In the genomic region with DNA sequence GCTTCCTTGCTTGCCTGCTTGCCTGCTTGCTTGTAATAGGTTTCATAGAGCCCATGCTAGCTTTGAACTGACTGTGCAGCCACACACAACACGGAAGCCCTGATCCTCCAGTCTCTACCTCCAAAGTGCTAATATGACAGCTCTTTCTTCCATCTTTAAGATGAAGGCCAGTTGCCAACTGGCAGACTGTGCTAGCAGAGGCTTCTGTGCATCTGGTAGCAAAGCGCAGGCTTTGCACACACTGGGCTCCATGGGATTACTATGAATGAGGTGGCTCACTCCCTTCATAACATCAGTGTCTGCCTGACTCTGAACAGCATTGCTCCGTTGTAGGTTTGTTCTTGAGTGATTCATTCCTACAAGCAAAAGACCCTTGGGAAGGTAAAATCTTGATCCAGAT, we compare ENCODE assay signal across 16 mouse cellular contexts.
DNase-seq lines count a peak whose midpoint lies in the region; ATAC-seq and TF ChIP-seq lines count a peak whose summit lies in the region.
"Had no signal": no experiment of that assay in that cellular context is flagged by ENCODE, and none has a peak within 500 bp of the region (broad histone marks: within the 10 kb centered on the region; RNA-seq: fewer than 3 reads in every experiment).

No protein-coding gene starts in this region.

- H3K27me3 ChIP-seq in forebrain, embryonic 15.5 days, result no peaks in the 10 kb centered on the region
- H3K27me3 ChIP-seq in forebrain, embryonic 10.5 days (ENCODE audit: poor library complexity, severe bottlenecking), result no peaks in the 10 kb centered on the region
- H3K27me3 ChIP-seq in midbrain, postnatal 0 days (ENCODE audit: insufficient read depth, low read length), result no peaks in the 10 kb centered on the region
- H3K27me3 ChIP-seq in midbrain, embryonic 15.5 days (replicated peaks), result no peaks in the 10 kb centered on the region
- no peaks in the 10 kb centered on the region for H3K27me3 ChIP-seq in forebrain, postnatal 0 days (ENCODE audit: insufficient read depth, low read length)
- H3K27me3 ChIP-seq in stomach, embryonic 16.5 days (ENCODE audit: control insufficient read depth, insufficient read depth, low read length), result no peaks in the 10 kb centered on the region; the same call in 1 of the 2 replicates
- H3K27me3 ChIP-seq: liver, embryonic 13.5 days; midbrain, embryonic 12.5 days had no signal

- WGBS in forebrain, embryonic 15.5 days, result 55% methylated on average over 3 of the region's 3 CpGs
- WGBS in forebrain, embryonic 10.5 days, result 89% methylated on average over 3 of the region's 3 CpGs
- WGBS in midbrain, postnatal 0 days, result 80% methylated on average over 3 of the region's 3 CpGs
- WGBS in midbrain, embryonic 15.5 days, result 71% methylated on average over 3 of the region's 3 CpGs
- WGBS in forebrain, postnatal 0 days, result 64% methylated on average over 3 of the region's 3 CpGs
- WGBS in stomach, embryonic 16.5 days, result 59% methylated on average over 3 of the region's 3 CpGs

- no peaks in the 10 kb centered on the region for H3K36me3 ChIP-seq in forebrain, embryonic 15.5 days
- no peaks in the 10 kb centered on the region for H3K36me3 ChIP-seq in forebrain, embryonic 10.5 days (replicated peaks)
- H3K36me3 ChIP-seq in midbrain, postnatal 0 days (ENCODE audit: insufficient read depth, low read length), result no peaks in the 10 kb centered on the region
- no peaks in the 10 kb centered on the region for H3K36me3 ChIP-seq in midbrain, embryonic 15.5 days (replicated peaks)
- H3K36me3 ChIP-seq in forebrain, postnatal 0 days (ENCODE audit: insufficient read depth), result no peaks in the 10 kb centered on the region
- no peaks in the 10 kb centered on the region for H3K36me3 ChIP-seq in stomach, embryonic 16.5 days (ENCODE audit: control insufficient read depth, insufficient read depth, low read length)
- H3K36me3 ChIP-seq: liver, embryonic 13.5 days; midbrain, embryonic 12.5 days had no signal

- no peak overlapping the region for H3K4me2 ChIP-seq in forebrain, embryonic 15.5 days (replicated peaks)
- no peak overlapping the region for H3K4me2 ChIP-seq in midbrain, postnatal 0 days (ENCODE audit: low read depth, low read length, poor library complexity, severe bottlenecking)
- H3K4me2 ChIP-seq in midbrain, embryonic 15.5 days, result no peak overlapping the region
- H3K4me2 ChIP-seq in forebrain, postnatal 0 days (ENCODE audit: low read depth), result no peak overlapping the region
- H3K4me2 ChIP-seq in stomach, embryonic 16.5 days (ENCODE audit: low read depth, low read length), result no peak overlapping the region
- H3K4me2 ChIP-seq: liver, embryonic 13.5 days; midbrain, embryonic 12.5 days had no signal

- H3K9ac ChIP-seq in forebrain, embryonic 15.5 days (replicated peaks), result no peak overlapping the region
- H3K9ac ChIP-seq in midbrain, postnatal 0 days (replicated peaks; ENCODE audit: low read length, poor library complexity, severe bottlenecking), result no peak overlapping the region
- no peak overlapping the region for H3K9ac ChIP-seq in midbrain, embryonic 15.5 days
- no peak overlapping the region for H3K9ac ChIP-seq in forebrain, postnatal 0 days
- no peak overlapping the region for H3K9ac ChIP-seq in stomach, embryonic 16.5 days (ENCODE audit: low read length)
- H3K9ac ChIP-seq: liver, embryonic 13.5 days; midbrain, embryonic 12.5 days had no signal

- TF ChIP-seq CTCF in midbrain, postnatal 0 days (IDR thresholded peaks at IDR 0.05), result no peak
- TF ChIP-seq CTCF in forebrain, postnatal 0 days (IDR thresholded peaks at IDR 0.05; ENCODE audit: low read depth), result no peak

- no peak overlapping the region for H3K4me3 ChIP-seq in forebrain, embryonic 15.5 days
- H3K4me3 ChIP-seq in forebrain, embryonic 10.5 days, result no peak overlapping the region
- H3K4me3 ChIP-seq in midbrain, postnatal 0 days (ENCODE audit: low read depth, low read length), result no peak overlapping the region
- H3K4me3 ChIP-seq in midbrain, embryonic 15.5 days, result no peak overlapping the region
- no peak overlapping the region for H3K4me3 ChIP-seq in forebrain, postnatal 0 days (ENCODE audit: low read depth, low read length)
- H3K4me3 ChIP-seq in stomach, embryonic 16.5 days (replicated peaks; ENCODE audit: low read length), result no peak overlapping the region
- H3K4me3 ChIP-seq: erythroblast, embryonic 14.5 days; gastrocnemius, adult 2 months; liver, embryonic 13.5 days; midbrain, embryonic 12.5 days had no signal

- no peak for DNase-seq in forebrain, embryonic 10.5 days (ENCODE audit: extremely low spot score, low spot score)
- DNase-seq in midbrain, postnatal 0 days (ENCODE audit: low spot score), result peak; percentile 53
- DNase-seq in forebrain, postnatal 0 days, result peak; percentile 41
- no peak for DNase-seq in embryo, embryonic 10.5 days (ENCODE audit: low spot score)
- DNase-seq: gastrocnemius, adult 2 months; kidney, adult 11 months; layer of hippocampus, postnatal 36 days; liver, embryonic 13.5 days; lung, postnatal 14 days; thymus, postnatal 36 days had no signal

- ATAC-seq in forebrain, embryonic 15.5 days (replicated peaks), result peak; percentile 37; the same call in 1 of the 2 replicates
- no peak for ATAC-seq in midbrain, postnatal 0 days (ENCODE audit: low FRiP score)
- no peak for ATAC-seq in midbrain, embryonic 15.5 days (replicated peaks)
- ATAC-seq in forebrain, postnatal 0 days, result peak; percentile 32; the same call in 1 of the 2 replicates
- ATAC-seq in stomach, embryonic 16.5 days (ENCODE audit: insufficient read depth, low FRiP score), result no peak
- no peak for ATAC-seq in cerebellum, adult (ENCODE audit: insufficient number of reproducible peaks, low FRiP score, low TSS enrichment)

- no peak overlapping the region for H3K27ac ChIP-seq in forebrain, embryonic 15.5 days (replicated peaks)
- no peak overlapping the region for H3K27ac ChIP-seq in forebrain, embryonic 10.5 days
- no peak overlapping the region for H3K27ac ChIP-seq in midbrain, postnatal 0 days (ENCODE audit: low read depth, low read length)
- no peak overlapping the region for H3K27ac ChIP-seq in midbrain, embryonic 15.5 days
- H3K27ac ChIP-seq in forebrain, postnatal 0 days (ENCODE audit: low read depth, low read length), result no peak overlapping the region
- H3K27ac ChIP-seq in stomach, embryonic 16.5 days (ENCODE audit: low read length), result peak overlapping the region; percentile 14
- H3K27ac ChIP-seq: gastrocnemius, adult 2 months; liver, embryonic 13.5 days; midbrain, embryonic 12.5 days had no signal

- H3K4me1 ChIP-seq in forebrain, embryonic 15.5 days, result peaks cover 31% of the 10 kb centered on the region
- H3K4me1 ChIP-seq in forebrain, embryonic 10.5 days, result no peaks in the 10 kb centered on the region
- no peaks in the 10 kb centered on the region for H3K4me1 ChIP-seq in midbrain, postnatal 0 days (ENCODE audit: insufficient read depth, low read length)
- peaks cover 12% of the 10 kb centered on the region for H3K4me1 ChIP-seq in midbrain, embryonic 15.5 days
- peaks cover 20% of the 10 kb centered on the region; the same call in 1 of the 2 replicates for H3K4me1 ChIP-seq in forebrain, postnatal 0 days (ENCODE audit: insufficient read depth)
- peaks cover 32% of the 10 kb centered on the region for H3K4me1 ChIP-seq in stomach, embryonic 16.5 days (ENCODE audit: control insufficient read depth, insufficient read depth, low read length)
- H3K4me1 ChIP-seq: liver, embryonic 13.5 days had no signal

- H3K9me3 ChIP-seq in forebrain, embryonic 15.5 days, result no peaks in the 10 kb centered on the region
- H3K9me3 ChIP-seq in forebrain, embryonic 10.5 days, result no peaks in the 10 kb centered on the region
- H3K9me3 ChIP-seq in midbrain, postnatal 0 days (ENCODE audit: low read length), result no peaks in the 10 kb centered on the region
- H3K9me3 ChIP-seq in midbrain, embryonic 15.5 days, result no peaks in the 10 kb centered on the region
- H3K9me3 ChIP-seq in forebrain, postnatal 0 days (ENCODE audit: low read length), result no peaks in the 10 kb centered on the region
- no peaks in the 10 kb centered on the region for H3K9me3 ChIP-seq in stomach, embryonic 16.5 days (replicated peaks; ENCODE audit: control insufficient read depth, low read length)
- H3K9me3 ChIP-seq: liver, embryonic 13.5 days; midbrain, embryonic 12.5 days had no signal

Comparison
In these comparisons a context has a peak if more than half of its experiments do, and no peak if none do; other contexts are left out.
1. DNase-seq: peak in midbrain, postnatal 0 days (single experiment) and forebrain, postnatal 0 days (single experiment); none in forebrain, embryonic 10.5 days (single experiment) and embryo, embryonic 10.5 days (single experiment).
2. ATAC-seq: peak in forebrain, embryonic 15.5 days (single experiment) and forebrain, postnatal 0 days (single experiment); none in midbrain, postnatal 0 days (single experiment), midbrain, embryonic 15.5 days (single experiment), stomach, embryonic 16.5 days (single experiment) and cerebellum, adult (single experiment).